Mouse (Mus musculus) MEL-GATA-1-ER (cell line): ENCODE measurements around the gene Panx1.

Source experiments
- DNase-seq: peaks from one replicate; pipeline ENCODE4 v3.0.0-alpha.2; 2012; ENCODE audit warnings: low read depth; ENCODE audit errors: extremely low read depth

The Panx1 gene

DNA sequence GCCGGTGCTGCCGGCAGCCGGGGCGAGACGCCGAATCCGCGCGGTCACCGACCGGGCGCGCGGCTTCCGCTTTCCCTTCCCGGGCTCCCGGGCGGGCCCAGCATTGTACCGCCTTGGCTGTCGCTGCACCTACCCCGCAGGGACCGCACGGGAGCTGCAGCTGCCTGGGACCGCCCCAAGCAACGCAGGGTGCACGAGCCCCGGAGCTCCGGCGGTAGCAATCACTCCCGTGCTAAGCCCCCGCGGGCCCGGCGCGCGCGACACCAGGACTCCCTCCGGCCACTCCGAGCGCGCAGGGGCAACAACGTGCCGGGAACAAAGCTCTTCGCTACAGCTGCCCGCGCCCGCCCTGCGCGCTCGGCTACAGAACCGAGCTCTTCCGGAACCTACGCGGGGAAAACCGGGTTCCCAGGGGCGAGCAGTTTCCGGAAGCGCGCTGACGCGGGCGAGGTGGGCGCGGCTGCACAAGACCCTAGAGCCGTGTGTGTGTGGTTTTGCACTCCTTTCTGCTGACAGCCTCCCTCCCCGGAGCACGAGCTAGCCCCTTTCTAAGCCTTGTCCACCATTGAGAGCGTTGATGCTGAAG lies at the start of gene Panx1:
TSS of gene Panx1 (minus strand) at position 395 of the 586 bp plus-strand sequence.
- DNase-seq: peak; percentile 20

DNA sequence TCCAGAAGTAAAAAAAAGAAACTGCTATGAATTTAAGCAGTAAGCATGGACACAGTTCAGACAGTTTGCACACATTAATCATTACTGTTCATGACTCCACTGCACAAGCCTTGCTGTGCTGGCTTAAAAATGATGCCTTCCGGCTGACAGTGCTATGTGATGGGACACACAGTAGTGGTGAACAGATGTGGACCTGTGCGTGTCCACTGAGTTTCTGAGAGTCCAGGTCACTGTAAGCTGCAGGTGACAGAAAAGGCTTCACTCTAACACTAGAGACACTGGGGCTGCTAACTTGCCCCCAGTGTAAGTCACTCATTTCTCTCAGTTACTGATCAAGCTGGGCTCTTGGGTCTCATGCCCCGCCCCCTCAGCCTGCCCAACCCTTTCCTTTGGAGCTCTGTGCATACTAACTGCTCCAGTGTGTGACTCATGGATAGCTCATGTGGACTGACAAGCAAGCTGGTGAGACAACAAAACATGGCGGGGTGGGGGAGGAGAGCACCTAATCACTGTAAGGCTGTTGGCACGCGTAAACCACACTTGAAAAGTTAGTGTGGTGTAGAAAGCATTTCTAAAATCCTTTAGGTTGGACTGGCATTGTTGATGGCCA lies 23.5 kb upstream of the Panx1 start:
- DNase-seq: no peak

DNA sequence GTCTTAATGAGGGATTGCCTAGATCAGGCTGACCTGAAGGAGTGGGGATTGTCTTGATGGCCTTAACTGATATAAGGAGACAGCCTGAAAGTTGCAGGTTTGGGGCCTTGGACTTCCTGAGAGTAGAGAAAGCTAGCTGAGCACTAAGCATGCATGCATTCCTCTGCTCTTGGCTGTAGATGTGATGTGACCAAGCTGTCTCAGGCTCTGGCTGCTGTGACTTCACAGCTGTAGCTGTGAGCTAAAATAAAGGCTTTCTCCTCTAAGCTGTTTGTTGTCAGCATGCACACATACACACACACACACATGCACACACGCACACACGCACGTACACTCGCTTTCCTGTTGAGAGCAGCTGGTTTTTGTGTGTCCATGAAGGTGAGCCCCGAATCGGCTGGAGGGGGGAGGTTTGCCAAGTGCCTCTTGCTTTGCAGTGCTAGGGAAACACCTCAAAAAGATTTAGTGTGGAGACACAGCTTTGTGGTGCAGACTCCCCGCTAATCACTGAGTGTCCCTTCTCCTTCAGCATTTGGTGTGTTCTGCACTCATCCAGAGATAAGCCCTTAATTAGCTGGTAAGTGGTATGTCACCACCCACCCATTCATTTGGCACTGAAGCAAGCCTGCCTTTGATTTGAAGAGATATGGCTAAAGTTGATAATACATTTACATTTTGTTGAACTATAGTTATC lies 22.9 kb upstream of the Panx1 start:
- DNase-seq: no peak

DNA sequence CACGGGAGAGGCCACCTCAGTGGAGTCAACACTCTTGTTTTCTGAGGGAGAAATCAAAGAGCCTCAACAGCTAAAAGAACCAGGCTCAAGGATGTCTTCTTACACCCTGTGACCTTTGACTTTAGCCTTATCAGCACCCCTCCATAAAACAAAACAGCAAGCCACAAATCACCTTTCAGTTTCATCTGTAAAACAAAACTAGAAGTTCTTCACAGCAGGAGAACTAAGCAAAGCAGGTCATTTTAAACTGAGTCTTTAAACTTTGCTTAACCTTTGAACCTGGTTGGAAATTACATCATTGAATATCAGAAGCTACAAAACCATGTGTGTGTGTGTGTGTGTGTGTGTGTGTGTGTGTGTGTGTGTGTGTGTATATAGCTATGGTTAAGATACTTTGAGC lies 18.9 kb upstream of the Panx1 start:
- no peak for DNase-seq

DNA sequence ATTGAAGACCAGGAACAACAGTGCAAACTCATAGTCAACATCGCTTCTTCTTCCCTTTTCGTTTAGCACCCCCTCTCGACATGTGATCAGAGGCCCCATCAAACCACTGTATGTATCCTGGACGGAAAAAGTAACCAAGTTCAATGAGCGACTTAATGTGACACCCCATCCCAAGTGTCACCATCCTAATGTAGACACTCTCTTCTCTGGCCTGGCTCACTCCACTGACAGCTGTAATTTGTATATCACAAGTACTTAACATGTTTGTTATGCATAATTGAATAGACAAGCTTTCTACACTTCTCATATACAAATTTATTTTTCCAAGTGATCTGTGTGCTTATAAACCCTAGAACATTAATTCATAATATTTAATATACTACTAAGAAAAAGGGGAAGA lies 15.6 kb upstream of the Panx1 start:
- DNase-seq: no peak

DNA sequence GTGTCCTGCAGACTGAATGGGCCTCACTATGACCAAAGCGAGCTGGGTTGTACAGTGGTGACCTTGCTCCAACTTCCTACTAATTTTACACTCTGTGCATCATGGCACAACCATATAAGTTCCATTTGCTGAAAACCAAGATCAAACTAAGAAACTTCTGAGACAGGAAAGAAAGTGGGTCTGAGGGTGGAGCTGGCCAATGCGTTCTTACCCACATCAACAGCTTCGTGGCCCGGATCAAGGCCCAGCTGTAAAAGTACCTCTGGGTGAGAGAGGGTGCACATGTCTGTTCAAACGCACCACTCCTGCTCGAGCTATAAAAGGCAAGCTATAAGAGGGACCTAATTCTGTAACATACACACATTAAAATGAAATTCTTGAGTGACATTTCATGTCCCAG lies 14.7 kb upstream of the Panx1 start:
- no peak for DNase-seq

DNA sequence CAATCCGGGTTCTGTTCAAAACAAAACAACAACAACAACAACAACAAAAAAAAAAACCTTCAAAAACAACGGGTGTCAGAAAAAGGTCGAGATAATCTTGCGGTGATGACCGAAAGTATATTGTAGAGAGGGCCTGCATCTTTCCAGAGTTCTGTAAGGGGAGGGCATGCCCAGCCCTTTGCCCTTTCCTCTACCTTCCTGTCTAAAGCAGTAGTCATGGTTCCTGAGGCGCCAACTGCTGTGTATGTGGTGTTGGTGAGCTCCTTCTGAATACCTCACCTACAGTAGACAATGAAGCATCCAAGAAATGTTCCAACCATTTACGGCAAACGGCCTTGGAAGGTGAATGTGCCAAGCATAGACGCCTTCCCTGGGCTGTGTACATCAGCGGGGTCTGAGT lies 462 bp upstream of the Panx1 start:
- no peak for DNase-seq

DNA sequence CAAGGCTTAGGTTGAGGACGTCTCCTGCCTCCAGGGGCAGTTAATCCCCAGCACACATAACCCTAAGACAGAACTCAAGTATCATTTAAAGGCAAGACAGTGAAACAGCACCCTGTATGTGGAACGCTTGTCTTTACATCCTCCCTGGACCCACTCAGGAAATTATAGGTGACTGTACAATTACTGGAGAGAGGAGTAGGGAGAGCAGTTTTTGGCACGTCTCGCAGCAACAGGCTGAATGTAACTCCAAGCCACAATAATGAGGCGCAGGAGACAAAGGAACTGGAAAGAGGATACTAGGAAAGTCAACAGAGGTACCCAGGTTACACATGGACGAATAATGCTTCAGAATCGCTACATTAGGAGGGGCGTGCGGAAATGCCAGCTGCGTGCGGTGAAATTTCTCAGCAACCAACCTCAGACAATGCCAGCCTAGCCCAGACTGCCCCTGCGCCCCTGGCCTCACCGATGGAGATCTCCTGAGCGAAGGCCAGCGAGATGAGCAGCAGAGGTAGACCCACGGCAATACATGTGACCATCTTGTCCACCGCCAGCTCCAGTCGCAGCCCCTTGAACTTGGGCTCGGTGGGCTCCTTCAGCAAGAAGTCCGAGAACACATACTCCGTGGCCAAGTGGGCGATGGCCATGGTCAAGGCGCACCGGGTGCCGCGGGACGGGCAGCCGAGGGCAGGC lies 741 bp downstream of the Panx1 start:
- no peak for DNase-seq

DNA sequence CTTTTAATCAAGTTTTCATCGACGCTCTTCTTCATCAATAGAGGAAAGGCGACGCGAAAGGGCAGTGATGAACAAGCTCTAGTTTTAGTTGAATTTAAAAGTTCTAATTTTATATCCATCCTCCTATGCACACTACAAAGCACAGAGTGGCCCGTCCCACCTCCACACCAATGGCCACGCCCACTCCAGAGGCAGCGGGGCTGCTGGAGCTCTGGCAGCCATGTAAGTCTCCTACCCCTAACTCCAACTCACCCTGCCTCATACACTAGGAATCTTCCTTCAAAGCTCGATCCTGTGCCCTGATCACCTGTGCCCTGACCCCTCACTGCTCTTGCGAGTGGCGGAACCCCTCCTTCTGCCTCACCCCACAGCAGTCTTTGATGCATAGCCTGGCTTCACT lies 3.7 kb downstream of the Panx1 start:
- no peak for DNase-seq

DNA sequence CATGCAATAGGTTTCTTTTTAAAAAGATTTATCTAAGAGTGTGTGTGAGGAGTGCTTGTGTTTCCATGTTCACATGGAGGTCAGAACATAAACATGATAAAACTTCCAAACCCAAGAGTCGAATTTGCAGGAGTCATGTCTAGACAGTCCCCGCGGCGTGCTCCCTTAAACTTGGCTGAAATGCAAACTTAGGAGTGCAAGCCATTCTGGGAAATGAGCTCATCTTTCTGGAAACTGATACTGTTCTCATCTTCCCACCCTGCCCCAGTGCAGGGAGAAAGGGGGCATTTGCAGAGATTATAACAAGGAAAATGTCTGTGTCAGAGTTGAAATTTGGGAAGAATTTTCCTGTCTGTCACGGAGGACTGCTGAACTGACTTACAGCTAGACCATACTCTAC lies 5.4 kb downstream of the Panx1 start:
- DNase-seq: no peak

DNA sequence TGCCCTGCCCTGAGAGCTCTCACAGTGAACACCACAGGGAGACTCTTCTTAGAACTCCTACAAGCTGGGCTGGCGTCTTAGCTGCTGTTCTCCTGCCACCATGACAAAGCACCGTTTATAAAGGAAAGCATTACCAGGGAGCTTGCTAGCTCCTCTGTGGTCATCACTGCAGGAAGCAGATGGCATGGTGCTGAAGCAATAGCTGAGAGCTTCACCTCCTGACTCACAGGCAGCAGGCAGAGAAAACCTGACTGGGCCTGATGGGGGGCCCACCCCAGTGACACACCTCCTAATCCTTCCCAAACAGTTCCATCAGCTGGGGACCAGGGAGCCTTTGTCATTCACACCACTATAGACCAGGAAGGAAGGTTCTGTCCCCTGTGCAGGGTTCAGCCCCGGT lies 7.6 kb downstream of the Panx1 start:
- DNase-seq: no peak

DNA sequence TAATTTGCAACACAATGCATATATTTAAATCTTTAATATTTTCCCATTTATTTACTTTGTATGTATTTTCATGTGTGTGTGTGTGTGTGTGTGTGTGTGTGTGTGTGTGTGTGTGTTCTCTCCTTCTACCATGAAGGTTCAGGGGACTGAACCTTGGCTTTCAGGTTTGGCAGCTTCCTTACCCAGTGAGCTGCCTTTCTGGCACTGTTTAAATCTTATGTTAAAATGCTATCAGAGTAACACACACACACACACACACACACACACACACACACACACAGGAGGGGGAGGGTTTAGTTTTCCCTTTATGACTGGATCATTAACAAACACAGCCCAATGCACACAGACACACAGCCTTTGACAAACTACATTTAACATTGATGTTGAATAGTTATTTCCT lies 8.0 kb downstream of the Panx1 start:
- no peak for DNase-seq

DNA sequence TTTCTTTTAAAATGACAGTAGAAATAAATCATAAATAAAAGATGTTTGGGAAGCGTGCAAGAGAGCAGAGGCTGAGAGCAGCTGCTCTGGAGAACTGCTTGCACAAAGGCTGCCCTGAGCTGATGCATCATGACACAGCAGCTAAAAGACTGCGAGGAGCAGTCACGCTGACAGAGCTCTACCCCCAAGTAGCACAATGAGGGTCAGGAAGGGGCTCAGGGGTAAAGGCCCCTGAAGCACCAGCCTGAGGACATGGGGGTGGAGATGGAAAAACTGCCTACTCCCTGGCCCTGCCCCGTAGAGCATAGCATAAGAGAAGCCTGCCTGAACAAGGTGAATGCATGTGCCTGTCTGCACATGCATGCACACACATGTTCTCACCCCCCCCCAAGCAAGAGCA lies 8.5 kb downstream of the Panx1 start:
- DNase-seq: no peak

DNA sequence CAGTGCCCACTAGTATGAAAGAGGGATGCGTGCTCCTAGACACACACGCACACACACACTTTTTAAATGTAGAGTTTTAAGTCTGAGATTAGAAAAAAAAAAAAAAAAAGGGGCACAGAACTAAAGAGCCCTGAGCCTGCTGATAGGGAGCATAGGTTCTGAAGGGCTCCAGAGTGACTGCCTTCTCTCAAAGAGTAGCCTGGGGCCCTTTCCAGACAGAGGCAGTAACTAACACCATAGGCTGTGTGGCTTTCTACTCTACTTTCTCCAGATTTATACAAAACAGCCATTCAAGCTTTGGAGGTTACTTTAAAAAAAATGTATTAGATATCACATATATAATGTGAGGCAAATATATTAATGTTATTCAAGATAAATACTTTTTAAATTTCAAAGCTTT lies 8.9 kb downstream of the Panx1 start:
- no peak for DNase-seq

DNA sequence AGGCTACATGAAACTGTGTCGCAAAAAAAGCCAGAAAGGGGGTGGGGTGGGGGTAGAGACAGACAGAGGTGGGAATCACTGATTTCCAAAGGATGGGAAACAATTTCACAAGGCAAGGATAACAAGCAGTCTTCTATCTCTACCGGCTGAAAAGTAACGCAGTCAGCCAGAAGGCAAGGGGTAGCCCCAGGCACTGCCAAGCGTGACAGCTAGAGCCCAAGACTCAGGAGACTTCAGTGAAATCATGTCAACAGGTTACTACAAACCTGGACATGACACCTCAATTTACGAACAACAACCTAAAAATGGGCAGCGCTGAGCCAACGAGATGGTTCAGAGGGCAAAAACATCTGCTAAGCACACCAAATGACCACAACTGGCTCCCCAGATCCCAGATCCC lies 9.3 kb downstream of the Panx1 start:
- no peak for DNase-seq

DNA sequence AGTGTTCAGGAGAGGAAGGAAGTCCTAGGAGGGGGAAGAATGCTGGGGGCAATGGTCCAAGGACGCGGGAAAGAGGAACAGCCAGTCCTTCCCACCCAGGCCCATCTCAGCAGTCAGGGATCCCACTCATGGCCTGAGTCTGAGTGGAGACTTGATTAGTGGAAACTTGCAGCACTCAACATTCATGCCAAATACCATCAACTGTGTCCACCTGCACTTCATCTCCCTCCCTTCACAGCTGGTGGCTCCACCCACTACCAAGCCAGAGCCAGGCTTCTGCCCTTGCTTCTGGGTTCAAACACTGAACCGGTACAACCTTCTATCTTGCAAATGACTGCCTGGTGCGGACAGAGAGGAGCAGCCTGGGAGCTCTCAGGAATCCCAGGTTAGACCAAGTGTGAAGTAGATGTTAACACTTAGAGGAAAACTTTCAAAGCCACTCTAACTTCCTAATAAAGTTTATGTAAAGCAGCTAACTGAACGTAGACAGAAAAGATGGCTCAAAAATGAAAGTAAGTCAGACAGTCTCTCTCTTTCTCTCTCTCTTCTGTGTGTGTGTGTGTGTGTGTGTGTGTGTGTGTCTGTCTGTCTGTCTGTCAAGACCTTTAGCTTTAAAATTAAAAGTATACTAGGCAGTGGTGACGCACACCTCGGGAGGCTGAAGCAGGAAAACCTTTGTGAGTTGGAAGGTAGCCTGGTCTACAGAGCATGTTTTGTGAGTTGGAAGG lies 10.6 kb downstream of the Panx1 start:
- DNase-seq: no peak

DNA sequence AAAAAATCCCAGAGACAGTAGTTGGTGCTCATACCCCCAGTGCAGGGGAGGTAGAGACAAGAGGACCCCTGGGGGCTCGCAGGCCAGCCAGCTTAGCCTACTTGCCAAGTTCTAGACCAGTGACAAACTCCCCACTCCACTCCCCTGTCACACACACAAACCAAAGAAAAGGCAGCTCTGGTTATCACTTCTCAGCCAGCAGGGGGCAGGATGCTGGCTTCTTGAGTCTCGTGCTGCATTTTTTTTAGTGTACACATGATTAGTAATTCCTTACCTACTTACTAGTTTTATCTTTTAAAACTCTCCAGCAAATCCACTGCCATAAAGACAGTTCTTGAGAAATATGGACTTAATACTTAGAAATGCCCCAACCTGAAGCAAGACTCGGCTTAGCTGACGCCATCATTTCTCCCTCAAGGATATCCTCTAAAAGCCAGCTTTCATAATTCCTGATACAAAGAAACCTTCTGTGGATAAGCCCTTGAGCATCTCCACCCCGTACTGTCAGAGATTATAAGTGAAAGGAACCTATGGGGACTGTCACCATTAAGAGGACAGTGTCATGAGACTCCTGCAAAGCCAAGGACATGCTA lies 11.6 kb downstream of the Panx1 start:
- DNase-seq: no peak

DNA sequence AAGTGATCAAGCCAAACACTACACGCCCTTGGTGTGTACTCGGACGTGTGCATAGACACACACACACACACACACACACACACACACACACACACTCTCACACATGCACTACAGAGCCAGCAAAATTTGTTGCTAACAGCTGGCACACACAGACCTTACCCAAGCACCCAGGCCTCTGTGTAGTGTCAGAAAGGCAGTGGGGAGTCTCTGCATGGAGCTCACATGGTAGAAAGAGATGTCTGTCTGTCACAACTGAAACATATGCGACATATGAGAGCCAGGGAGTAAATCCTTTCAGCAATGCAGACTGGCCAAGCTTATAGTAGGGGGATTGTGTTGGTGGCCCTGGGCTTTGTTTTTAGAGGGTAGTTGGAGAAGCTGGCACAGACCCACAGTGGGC lies 12.5 kb downstream of the Panx1 start:
- DNase-seq: no peak

DNA sequence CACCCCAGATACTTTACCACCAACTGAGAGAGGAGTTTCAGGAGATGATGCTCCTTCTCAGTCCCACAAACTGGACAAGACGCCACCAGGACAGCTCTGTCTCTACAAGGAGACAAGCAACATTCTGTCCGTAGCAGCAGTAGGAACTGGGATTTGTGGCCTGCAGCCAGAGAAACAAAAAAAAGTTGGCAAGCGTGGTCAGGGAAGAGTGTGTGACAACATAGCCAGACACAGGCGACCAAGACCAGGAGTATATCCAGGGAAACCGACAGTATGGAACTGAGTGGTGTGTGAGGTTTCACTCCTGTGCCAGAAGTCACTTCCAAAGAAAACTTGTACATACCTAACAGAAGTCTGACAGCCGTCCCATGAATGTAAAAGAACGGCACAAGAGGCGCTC lies 14.5 kb downstream of the Panx1 start:
- DNase-seq: no peak

DNA sequence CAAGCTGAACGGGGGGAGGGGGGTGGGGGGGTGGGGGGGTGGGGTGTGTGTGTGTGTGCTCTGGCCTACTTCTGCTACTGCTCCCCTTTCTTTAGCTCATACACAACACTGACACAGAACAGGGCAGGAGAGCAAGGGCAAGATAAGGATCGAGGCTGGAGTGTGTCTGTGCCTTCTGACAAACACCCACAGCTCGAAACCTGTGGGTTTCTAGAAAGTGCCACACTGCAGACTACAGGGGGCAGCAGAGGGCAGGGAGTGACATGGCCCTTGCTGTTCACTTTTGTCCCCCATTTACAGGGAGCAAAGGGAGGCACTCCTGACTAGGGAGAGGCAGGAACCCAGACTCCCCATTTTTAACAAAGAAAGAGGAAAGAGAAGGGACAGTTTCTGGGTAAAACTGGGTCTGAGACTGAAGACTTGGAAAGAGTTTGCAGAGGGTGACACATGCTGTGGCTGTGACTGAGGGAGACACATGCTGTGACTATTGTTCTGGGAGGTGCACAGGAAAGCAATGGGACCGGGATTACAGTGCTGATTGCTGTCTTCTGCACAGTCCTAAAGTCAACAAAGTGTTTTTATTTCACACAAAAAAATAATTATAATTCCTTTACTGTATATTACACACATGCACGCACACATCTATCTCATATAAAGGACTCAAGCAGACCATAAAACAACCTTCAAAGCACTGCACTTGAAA lies 16.1 kb downstream of the Panx1 start:
- DNase-seq: no peak

DNA sequence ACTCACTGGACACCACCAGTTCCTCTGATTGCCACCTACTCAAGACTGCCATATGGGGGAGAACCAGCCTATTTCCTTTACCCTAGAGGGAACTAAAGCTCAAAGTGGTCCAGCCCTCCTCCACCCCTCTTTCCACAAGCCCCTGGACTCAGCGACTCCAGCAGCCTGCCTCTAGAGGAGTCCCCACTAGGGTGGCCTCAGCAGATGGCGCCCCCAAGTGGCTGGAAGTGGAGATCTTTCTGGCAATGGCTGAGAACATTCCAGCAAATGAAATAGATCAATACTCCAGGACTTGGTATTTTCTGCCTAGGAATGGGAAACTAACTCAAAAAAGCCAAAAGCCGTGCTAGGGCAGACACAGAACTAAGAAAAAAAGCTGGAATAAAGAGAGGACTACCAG lies 17.6 kb downstream of the Panx1 start:
- no peak for DNase-seq
